Mouse (Mus musculus) embryo, embryonic 9.5 days (tissue): ENCODE results near the gene Dnajc15.

Experiments
- DNase-seq: peaks from one replicate; pipeline ENCODE4 v3.0.0-alpha.2; 2017; ENCODE audit errors: extremely low spot score

Dnajc15 gene

DNA sequence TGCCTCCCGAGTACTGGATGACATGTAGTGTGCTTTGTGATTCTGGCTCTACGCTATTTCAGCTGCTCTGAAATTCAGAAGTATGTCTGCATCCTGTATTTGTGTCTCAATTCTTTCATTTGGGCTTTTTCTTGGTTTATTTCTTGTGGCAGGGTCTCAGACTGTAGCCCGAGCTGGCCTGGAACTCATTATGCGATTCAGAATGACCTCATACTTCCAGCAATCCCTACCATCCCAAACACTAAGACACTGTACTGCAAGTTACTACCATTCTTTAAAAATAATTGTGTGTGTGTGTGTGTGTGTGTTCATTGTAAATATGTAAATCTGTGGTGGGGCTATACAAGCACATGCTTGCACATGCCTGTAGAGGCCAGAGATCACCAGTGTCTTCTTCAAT, 78.4 kb downstream of the Dnajc15 start:
- DNase-seq, result no peak

DNA sequence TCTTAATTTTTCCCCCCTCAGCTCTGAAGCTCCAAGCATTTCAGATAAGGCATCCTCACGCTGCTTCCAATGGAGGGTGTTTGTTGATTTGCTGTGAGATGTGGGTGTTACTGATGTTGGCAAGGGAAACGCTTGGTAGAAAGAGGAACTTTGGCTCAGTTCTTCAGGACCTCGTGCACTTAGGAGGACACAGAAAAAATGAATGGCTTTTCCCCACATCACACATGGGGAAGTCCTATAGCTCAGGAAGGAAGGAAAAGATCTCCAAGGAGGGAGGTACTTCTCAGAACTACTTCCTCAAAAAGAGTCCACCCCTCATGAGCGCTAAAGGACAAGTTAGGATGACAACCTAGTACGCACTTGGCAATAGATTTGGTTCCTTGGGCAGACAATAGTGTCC, 79.7 kb downstream of the Dnajc15 start:
- no peak for DNase-seq

DNA sequence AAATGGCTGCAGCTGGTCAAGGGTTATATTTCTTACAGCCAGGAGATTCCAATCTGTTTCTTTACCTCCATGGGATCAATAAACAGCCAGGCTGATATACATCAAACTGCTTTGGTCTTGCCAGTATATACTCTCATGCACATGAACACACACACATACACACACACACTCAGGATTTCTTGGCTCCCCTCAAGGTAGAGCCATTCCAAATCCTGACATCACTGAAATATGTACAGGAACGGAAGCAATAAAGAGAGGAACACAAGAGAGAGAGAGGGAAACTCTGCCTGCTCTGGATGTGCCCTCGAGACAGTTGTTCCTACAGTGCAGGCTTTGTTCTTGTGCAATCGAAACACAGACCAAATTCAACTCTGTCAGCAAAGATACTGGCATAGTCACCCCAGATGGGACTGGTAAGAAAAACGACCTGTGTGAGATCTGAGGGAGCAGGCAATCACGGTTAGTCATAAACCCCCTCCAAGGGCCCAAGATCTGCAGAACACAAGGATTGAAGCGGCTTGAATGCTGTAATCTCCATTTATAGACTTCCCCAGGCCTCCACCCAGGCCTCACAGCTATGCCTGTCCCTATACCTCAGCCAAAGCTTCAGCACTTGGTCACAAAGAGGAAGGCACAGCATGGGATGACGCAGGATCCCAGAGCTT, 80.5 kb downstream of the Dnajc15 start:
- no peak for DNase-seq

DNA sequence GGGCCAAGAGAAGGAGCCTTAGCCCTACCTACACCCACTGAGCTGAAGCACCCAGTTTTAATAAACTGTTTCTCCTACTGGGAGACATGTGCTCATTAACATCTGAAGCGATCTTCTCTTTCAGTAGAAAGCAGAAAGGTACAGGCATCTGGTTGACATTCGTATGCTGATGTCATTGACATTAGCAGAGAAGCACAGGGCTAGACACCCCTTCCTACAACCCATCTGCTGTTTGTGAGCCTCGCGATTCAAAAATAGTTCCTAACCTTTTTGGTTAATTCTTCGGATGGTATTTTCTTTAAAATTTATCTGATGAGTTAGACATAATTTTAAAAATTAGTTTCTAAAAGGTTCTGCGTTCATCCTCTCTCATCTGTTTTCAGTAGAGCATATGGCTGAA, 81.9 kb downstream of the Dnajc15 start:
- DNase-seq, result no peak

DNA sequence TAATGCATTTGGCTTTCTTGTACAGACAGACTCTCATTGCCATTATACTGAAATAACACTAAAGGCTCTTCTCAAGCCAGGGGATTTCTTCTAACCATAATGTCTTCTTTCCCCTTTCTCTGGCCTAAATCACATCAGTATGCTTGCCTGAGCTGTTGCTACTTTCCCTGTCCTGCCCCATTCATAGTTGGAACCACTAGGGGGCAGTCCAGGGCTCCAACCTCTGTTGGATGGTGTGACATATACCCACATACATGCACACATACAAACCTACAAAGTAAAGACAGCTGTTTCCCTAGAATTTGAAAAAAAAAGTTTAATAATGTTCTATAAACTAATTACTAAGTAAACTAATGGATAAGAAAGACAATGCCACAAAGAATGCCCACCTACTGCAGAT, 91.7 kb downstream of the Dnajc15 start:
- DNase-seq, result no peak

DNA sequence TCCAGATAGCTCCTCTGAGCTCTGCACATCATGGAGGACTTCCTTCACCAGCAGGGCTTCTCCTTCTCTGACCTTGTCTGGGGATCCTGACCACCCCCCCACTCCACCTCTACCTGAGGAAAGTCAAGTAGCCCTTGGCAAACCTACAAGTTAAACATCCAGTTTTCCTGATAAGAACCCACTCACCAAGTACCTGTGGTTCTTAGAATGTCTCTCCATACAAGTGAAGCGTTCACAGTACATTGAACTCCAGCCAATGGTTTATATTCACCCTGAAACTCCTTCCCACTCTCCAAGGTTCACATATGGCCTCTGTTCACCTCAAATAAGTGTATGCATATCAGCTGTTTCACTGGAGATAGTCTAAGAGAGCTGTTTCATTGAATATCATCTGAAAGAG, 97.6 kb downstream of the Dnajc15 start:
- no peak for DNase-seq

DNA sequence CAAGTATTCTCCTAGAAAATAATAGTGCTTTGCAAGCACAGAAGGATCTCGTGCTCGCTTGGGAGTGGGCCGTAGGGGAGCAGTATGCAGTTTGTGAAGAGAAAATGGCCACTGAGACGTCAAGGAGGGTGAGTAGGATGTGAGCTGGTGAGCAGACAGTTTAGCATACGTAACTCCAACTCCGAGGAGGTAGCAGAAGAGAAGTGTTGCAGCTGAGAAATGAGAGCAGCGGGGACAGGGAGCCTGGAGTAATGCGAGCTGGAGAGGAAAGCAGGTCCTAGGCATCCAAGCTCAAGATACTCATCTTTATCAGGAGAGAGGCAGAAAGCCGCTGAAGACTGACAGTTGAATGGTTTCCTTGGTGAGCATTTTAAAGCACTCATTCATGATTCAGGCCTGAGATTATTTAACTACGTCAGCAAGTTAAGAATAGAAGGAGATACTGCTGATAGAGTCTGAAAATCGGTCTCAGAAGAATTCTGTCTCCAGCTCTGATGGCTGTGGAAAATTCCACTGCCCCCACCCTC, 98.9 kb downstream of the Dnajc15 start:
- DNase-seq, result no peak

DNA sequence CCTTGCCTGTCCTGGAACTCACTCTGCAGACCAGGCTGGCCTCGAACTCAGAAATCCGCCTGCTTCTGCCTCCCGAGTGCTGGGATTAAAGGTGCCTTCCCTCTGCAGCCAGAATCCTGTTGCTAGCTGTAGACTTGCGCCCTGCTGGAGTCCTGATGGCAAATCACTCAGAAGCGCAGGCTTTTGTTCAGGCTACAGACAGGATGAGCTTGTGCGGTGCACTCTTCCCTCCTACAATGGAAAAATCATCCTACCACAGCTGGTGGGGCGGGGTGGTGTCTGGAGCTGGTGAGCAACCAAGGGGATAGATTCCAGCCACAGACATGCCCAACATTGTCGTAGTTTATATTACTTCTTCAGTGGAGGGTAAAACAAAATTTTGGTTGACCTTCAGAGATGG, 101.6 kb downstream of the Dnajc15 start:
- DNase-seq, result no peak

DNA sequence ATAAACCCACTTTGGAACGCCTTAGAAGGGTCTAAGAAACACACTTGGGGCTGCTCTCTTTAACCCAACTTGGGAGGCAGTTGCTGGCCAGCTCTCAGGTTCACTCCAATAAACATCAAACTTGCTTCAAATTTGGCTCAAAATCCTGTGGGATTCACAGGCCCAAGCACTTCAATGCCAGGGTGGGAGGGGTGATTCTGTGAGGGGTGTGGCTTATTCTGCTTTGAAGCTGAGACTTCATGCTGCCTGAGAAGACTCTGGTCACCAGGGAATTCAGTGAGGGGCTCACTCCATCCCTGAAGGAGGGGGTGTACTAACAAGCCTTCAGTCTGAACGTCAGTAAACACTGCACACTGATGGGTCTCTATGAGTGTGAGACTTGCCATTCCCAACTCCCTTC, 103.3 kb downstream of the Dnajc15 start:
- DNase-seq, result no peak
